Mouse (Mus musculus) left cerebral cortex, adult 8-10 months (tissue): ENCODE data around the gene Scn11a. TPM values are rescaled to one million over a fixed set of nuclear protein-coding genes. Genes with fewer than 3 reads are reported as not detected.

ENCODE experiments used
- total RNA-seq, 4 experiments: library from RNA; stranded (reverse); gene quantifications; 2 replicates each; pipeline ENCODE4 v1.2.4; 2022

Gene Scn11a
- total RNA-seq, 4 experiments from 2014 or later = 0.15 to 0.27 (median 0.16) TPM

Other genes with a start within 250 kb of the Scn11a start
- 1 to 10 TPM; 3.5 to 4.6 (median 4.4) TPM for gene Scn5a, start 246.4 kb downstream of the Scn11a start, total RNA-seq
- gene Scn10a, start 106.1 kb downstream of the Scn11a start, total RNA-seq = under 1 TPM; 0.06 to 0.28 (median 0.13) TPM
- gene Wdr48, start 69.4 kb upstream of the Scn11a start, total RNA-seq = 10 to 100 TPM; 71.9 to 79.6 (median 78.1) TPM
- gene Gorasp1, start 112.1 kb upstream of the Scn11a start, total RNA-seq = 10 to 100 TPM; 32.8 to 40.9 (median 36.8) TPM
- gene Ttc21a, start 112.2 kb upstream of the Scn11a start, total RNA-seq = 1 to 10 TPM in 1 of 4 experiments, under 1 TPM in 3; 0.70 to 1.2 (median 0.81) TPM
- gene Csrnp1, start 159.2 kb upstream of the Scn11a start, total RNA-seq = 10 to 100 TPM; 13.4 to 25.5 (median 14.7) TPM
- gene Xirp1, start 198.1 kb upstream of the Scn11a start, total RNA-seq = under 1 TPM; 0.07 to 0.51 (median 0.31) TPM
- 10 to 100 TPM; 33.1 to 69.0 (median 47.4) TPM for gene Cx3cr1, start 244.4 kb upstream of the Scn11a start, total RNA-seq